Mouse (Mus musculus) gastrocnemius, adult 18-20 months (tissue): ENCODE data around the gene Slc6a11. TPM values are rescaled to one million over a fixed set of nuclear protein-coding genes. Genes with fewer than 3 reads are reported as not detected.

Experiments
- DNase-seq: peaks from one replicate; pipeline ENCODE4 v3.0.0; 2021; ENCODE audit warnings: low spot score
- total RNA-seq, 2 experiments: library from RNA; stranded (reverse); gene quantifications; 2 replicates each; pipeline ENCODE4 v1.2.3; 2021

Gene Slc6a11
- total RNA-seq, 2 experiments from 2014 or later: 0.07 to 0.11 TPM

DNA sequence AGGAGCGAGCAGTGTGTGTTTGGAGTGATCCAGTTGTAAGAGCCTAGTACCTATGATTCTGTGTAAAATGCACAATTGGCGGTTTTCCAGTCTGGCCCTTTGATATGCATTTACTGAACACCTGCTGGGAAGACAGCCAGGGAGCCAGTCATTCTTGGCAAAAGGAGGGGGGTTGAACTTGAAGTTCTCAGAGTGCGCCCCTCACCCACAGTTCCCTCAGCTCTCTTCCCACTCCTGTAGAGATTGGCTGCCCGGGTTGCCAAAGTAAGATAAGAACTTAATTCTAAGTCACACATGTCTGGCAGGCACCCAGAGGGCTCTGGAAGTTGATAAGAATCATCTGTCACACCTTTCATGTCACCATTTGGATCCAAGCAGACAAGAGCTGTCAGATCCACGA, 133.4 kb downstream of the Slc6a11 start:
- DNase-seq: no peak

DNA sequence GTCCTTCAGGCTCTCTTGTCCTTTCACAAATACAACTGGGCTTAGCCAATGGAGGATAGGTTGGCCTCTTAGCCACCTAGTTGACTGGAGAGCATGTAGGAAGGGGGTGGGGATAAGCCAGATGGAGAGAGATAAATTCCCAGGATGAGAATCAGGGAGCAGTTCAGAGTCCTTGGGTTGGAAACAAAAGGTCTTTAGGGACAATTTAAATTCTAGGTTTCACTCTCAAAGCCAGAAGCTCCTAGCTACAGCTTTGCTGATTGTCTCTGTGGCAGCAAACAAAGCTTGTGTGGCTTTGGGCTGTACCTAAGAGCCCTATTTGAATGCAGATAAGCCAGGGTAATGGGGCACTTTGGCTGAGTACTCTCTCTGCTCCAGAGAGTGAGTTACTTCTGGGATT, 135.2 kb downstream of the Slc6a11 start:
- no peak for DNase-seq

DNA sequence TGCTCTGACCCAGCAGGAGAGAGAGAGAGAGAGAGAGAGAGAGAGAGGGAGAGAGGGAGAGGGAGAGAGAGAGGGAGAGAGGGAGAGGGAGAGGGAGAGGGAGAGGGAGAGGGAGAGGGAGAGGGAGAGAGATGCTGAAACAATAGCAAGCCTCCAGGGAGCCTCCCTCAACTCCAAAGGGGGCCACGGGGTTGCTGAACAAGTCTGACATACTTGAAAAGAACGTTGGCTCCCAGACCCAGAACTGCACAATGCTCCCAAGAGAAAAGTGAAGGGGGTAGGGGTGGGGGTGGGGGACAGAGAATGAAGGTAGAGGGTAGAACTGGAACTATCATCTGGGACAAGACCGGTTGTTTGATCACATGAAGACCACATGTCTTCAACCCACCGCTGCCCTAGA, 136.9 kb downstream of the Slc6a11 start:
- no peak for DNase-seq

DNA sequence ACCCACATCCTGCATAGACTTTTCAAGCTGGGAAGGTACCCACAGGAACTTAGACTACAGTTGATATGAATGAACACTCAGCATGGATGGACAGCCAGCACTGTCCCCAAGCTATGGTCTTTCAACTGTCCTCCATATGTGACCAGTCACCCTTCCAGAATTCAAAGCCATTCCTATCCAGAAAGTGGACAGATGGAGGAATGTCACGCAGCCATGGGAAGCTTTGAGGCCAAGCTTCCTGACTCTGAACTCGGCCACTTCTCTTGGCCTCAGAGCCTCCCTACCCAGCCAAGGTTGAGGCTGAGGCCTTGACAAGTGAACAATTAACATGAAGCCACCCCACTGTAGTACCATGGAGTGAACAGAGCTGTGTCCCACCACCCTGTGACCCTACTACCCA, 138.5 kb downstream of the Slc6a11 start:
- no peak for DNase-seq

DNA sequence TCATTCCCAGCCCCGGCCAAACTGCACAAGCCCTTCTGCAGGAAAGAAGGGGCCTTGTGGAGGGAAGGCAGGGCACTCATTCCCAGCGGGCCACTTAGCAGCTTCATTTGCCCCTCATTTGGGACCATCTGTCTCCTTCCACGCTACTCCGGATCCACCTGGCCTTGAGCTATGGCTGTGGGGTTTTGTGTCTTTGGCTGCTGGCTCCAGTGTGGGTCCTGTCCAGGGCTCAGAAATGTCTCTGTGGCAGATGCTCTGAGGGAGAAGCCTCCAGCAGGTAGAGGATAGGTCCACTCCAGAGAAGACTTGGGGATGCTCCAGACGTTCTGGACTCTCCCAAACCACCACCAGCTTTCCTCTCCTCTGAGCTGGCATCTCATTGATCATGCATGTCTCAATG, 139.8 kb downstream of the Slc6a11 start:
- DNase-seq: no peak

DNA sequence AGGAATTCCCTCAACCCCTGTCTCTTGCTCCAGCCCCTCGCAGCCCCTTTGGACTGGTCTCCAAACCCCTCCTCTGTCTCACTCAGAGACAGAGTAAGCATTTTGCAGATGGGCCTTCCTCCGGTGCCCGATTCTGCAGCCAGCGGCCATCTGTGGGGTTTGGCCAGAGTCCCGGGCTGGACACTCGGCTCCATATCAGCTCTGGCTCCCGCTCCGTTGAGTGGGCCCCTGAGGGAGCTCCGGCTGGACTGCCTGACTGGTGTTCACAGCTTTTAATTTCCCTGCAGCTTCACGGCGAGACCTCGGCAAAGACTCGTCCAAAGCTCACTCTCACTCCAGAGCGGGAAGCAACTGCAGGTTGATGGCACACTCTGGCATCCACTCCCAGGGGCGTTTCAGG, 141.2 kb downstream of the Slc6a11 start:
- peak; percentile 16 for DNase-seq

DNA sequence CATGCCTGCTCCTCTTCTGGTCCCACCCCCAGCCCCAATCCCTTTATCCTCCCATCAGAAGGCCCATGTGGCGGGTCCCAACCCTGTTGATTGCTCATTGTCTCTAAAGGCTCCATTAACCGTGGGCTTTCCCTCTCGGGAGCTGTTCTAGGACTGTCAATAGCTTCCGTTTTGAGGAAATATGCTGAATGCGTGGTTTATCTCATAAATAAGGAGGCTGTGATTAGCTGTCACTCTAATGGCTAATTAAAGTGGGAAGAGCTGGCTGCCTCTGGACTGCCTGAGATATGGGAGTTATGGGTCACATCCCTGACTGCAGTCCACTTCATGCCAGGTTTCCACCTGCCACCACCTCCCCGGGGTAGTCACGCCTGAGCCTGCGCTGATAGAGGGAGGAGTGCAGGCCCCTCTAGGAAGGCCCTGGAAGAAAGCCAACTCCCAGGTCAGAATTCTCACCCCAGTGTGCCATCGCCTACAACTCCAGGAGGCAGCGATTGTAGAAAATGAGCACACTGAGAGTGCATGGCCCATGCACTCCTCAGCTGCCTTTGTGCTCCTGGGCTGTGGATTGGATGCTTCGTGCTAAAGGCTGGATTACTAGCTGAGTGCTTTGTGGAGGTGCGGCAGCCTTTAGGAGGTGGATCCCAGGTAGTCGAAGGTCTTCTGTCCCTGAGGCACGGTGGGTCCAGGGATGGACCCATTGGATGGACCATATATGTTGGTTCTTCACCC, 143.1 kb downstream of the Slc6a11 start:
- DNase-seq: no peak

DNA sequence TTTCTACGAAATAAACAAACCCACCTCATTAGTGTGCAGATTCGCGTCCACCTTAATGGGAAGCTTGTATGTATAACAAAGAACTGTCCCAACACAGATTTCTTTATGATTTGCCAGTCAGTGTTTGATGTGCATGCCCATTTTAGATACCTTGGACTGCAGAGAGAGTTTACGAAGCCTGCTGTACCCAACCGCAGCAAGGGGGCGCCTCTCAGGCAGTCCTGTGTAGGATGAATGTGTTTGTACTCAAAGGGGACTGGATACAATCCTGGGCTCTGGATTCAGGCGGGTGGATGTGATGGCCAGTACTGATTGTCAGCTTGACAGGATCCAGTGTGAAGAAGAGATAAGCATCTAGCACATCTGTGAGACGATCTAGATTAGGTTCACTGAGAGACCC, 144.8 kb downstream of the Slc6a11 start:
- DNase-seq: no peak

DNA sequence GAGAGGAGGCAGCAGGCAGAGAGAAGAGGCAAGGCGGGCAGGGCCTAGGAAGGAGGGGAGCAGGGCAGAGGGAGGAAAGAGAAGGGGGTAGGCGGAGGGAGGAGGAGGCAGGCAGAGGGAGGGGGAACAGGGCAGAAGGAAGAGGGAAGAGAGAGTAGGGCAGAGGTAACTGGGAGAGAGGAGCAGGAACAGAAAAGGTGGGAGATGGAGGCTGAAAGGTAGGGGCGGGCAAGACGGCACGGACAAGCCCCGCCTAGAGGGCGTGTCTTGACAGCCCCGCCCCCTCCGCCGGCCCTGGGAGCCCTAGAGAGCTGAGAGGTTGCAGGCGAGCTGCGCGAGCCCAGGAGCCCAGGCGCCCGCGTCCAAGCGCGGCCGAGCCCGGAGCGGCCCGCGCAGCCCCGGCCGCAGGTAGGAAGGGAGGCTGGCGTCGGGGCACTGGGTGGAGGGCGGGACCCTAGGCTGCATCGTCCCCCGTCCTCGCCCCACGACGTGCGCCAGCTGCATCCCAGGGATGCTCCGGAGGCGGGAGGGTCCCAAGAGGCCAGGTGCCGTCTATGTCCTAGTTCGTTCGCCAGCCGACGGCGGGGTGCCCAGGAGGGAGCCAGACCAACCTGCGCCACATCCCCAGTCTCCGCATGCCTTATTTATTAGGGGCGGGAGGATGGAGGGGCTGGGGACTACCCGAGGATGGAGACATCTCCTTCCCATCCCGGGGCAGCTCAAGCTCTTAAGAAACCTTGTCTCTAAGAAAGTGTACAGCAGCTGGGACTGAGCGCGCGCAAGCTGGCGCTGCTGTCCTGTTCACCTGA, 151.6 kb downstream of the Slc6a11 start, which contains the start of gene Slc6a1:
TSS of gene Slc6a1 (plus strand) at position 167 of the 809 bp plus-strand sequence.
- no peak for DNase-seq

DNA sequence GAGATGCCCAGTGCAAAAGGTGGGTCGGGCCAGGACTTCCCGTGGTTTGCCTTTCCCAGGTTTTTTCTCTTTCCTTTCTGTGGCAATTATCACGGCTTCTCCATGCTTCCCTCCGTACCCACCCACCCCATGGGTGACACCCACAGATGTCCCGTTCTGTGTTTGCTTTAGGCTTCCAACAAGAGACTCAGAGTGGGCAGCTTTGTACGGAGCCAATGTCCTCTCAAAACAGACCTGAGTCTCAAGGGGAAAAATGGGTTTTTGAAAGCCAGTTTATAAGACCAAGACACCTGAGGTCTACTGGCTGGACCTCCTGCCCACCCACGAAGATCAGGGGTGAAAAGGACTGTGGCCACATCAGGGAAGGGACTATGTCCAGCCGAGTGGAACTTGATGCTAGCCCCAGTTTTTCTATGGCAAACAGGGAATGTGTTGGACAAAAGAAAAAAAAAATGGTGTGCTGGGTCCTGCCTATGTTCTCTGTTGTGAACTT, 152.3 kb downstream of the Slc6a11 start:
- DNase-seq: no peak

DNA sequence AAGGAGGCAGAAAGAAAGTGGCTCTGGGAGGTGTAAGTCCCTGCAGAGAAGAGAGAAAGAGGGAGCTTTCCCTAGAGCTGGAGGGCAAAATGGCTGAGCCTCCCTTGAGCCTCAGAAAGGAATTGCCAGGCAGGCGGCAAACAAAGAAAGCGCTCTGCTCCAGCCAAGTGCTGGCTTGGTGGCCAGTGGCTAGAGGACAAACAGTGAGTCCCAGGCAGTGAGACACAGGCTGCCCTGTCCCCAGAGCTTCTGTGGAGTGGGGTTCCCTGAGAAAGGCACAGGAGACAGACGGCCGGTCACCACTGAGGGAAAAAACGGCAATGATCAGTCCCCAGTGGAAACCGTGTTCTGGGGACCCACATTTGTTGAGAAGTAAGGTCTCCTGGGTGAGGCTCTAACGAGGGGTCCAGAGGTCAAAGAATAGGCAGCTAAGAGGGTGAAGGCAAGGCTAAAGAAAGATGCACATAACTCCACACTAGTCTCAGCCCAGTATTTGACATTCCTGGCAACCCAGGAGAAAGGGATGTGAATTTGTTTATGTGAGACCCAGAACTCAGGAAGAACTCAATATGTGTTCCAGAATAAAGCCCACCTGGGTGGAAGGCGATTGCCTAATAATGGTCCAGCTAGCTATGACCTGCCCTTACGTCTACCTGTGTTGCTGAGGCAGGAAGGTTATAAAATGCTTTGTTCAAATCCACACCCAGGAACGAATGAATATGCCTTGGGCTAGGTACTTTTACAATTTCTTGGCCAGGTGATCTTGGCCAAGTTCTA, 153.1 kb downstream of the Slc6a11 start:
- DNase-seq: no peak

DNA sequence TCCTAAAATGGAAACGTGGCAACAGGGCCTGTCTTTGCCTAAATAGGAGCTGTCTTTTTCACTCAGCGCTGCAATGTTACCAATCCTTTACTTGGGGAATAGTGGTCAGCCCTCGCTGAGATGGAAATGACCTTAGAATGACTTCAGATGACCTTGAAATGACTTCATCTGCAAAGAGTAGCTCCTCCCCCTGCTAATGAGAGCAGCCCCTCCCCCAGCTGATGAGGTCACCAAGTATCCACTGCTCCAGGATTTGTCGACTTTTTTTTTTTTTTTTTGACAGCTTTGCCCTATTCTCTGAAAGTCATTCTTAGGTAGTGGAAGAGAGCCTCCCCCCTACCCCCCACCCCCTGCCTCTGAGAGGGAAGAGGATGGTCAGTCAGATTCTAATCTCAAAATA, 154.4 kb downstream of the Slc6a11 start:
- DNase-seq: no peak

DNA sequence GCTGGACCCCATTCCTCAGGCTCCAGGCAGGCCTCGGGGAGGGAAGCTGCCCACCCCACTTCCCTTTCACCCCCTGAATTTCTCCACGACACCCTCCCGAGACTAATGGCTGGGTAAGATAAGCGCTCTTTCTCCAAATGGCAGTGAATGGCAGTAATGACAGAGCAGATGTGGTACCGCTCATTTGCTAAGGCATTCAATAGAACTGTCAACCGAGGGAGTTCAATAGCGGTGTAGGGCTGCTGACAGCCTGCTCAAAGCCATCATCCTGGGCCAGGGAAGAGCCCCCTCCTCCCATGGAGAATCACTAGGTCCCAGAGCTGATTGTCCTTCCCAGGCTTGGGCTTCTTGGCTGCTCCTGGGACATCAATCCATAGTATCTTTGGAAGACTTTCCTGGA, 158.1 kb downstream of the Slc6a11 start:
- no peak for DNase-seq

DNA sequence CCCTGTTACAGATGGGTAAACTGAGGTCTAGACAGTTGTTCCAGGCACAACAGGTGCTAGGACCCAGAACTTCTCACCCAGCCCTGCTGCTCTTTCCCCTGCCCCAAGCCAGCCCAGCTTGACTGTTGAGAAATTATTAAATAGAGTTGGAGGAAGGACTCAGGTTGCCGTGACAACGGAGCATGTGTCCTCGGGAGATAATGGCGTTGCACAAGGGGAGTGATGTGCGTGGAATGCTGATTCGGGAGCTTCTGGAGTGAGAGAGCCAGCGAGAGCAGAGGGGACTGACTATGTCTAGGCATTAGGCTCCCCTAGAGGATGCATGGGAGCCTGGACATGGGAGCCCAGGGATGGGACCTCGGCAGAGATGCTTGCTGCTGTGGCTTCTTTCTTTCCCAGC, 159.1 kb downstream of the Slc6a11 start:
- DNase-seq: no peak

DNA sequence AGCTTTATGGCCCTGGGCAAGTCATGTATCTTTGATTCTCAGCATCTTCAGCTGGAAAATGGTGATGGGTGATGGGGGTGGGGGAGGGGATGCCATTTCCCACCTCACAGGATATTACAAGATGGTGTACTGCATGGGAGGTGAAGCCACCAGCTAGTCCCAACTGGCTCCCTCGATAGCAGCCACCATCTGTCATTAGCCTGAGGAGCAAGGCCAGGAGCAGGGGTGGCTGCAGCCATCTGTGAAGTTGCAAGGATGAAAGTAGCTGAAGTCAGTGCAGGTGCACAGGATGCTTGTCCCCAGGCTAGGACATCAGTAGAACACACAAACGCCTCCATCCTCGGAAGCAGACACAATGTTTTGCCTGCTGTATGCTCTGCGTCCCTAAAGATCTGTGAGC, 159.9 kb downstream of the Slc6a11 start:
- no peak for DNase-seq

DNA sequence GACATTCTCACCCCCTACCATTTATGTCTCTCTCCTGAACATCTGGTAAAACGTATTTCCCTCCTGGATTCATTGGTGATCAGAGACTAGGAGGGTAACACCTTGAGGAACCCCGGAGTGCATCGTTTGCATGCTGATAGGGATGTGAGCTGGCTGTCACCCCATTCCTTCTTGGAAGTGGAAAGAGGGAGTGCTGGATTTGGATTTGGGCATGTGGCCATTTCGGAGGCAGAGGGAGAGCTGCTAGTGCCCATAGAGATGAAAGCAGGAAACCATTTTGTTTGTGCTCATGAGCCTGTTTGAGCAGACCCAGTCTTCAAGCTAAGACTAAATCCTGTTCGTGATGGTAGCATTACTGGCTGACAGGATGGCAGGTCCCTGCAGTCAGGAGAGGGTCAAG, 160.4 kb downstream of the Slc6a11 start:
- no peak for DNase-seq

DNA sequence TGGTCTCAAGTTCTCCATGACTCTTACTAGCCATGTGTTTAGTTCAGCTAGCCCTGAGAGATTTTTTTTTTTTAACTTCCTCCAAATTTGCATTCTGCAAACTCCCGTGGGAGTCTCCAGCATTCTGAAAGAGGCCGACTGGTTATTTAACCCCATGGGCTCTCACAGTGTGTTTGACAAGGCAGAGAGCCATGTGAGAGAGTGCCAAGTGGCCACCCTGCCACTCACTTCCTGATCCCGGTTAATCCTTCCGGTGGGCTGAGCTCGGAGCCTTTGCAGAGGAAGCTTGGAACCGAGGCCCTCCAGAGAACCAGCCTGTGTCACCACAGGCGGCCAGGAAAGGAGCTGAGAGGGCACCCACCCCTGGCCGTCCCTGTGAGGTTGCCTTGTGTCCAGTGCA, 162.5 kb downstream of the Slc6a11 start:
- DNase-seq: no peak

DNA sequence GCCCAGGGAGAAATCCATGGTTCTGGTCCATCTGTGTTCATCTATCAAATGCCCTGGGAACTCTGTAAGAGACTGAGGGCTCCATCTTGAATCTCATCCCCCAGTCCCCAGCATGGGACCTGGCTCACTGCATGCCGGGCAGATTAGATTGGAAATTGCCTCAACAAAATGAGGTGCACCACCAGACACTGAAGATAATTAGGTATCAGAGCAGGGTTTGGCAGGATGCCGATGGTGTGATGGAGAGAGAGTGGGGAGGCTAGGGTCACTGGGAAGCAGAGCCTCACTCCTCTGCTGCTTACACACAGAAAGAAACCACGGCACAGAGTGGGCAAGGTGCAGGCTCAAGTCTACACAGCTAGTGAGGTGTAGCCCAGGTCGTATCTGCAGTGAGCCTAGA, 164.0 kb downstream of the Slc6a11 start:
- DNase-seq: no peak

DNA sequence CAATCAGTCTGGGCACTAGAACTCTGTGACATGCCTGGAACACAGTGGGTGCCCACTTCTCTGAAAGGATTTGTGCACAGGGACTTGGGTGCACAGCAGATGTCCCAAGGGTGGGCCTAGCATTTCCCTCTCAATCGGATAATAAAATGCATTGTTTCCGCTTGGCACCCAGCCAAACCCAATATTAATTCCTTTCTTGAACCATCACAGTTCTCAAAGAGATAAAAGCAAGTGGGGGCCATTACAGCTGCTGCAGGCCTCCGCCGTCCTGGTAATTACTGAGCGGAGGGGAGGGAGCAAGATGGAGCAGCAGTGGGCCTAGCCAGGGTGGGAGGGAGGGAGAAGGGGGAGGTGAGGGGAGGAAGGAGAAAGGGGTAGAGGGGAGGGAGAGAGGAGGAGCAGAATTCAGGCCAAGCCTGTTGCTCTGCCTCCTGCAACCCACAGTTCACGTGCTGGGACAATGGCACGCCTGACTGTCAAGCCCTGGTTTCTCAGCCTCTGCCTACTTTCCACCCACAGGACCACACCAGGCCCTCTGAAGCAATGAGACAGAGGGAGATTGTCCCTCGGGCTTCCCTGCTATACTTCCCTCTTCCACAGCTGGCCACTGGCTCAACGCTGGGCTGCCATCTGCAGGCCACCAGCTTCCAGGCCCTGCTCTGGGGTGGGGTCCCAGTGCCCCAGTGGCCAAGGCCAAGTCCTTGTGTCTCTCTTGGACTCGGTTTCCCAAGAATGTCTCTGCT, 166.4 kb downstream of the Slc6a11 start:
- no peak for DNase-seq
